Mouse (Mus musculus) midbrain, embryonic 13.5 days (tissue): ENCODE data around the gene Klf14. TPM values are rescaled to one million over a fixed set of nuclear protein-coding genes. Genes with fewer than 3 reads are reported as not detected.

Experiments
- ATAC-seq: fragments of 200-750 bp; cut with Nextera tagmentation; 2 replicates; pipeline ENCODE4 v1.8.0; 2017; ENCODE audit warnings: mild to moderate bottlenecking, moderate TSS enrichment, moderate library complexity
- H3K27ac ChIP-seq: fragments of 300-500 bp; sonication (generic); 2 replicates; pipeline ENCODE4 v1.5.1; 2015; ENCODE audit warnings: inconsistent platforms, mild to moderate bottlenecking, moderate library complexity
- H3K27me3 ChIP-seq: fragments of 300-500 bp; sonication (generic); 2 replicates; pipeline ENCODE4 v1.6.1; 2015; ENCODE audit warnings: mild to moderate bottlenecking, inconsistent platforms
- H3K36me3 ChIP-seq: fragments of 300-500 bp; sonication (generic); 2 replicates; pipeline ENCODE4 v1.6.1; 2015; ENCODE audit warnings: mild to moderate bottlenecking, inconsistent platforms
- H3K4me1 ChIP-seq: fragments of 300-500 bp; sonication (generic); replicated peaks from 2 replicates; pipeline ENCODE4 v1.6.1; 2015; ENCODE audit warnings: inconsistent platforms
- H3K4me2 ChIP-seq: fragments of 300-500 bp; sonication (generic); replicated peaks from 2 replicates; pipeline ENCODE4 v1.6.1; 2015; ENCODE audit warnings: moderate library complexity, mild to moderate bottlenecking, inconsistent platforms
- H3K4me3 ChIP-seq: fragments of 300-500 bp; sonication (generic); replicated peaks from 2 replicates; pipeline ENCODE4 v1.5.1; 2015; ENCODE audit warnings: mild to moderate bottlenecking, inconsistent platforms
- H3K9ac ChIP-seq: fragments of 300-500 bp; sonication (generic); replicated peaks from 2 replicates; pipeline ENCODE4 v1.6.1; 2015; ENCODE audit warnings: mild to moderate bottlenecking, inconsistent platforms
- H3K9me3 ChIP-seq: fragments of 300-500 bp; sonication (generic); 2 replicates; pipeline ENCODE4 v1.6.1; 2016; ENCODE audit warnings: mild to moderate bottlenecking, inconsistent platforms
- WGBS: fragments of 180-500 bp; shearing (Covaris S2); methylation state at CpG from one replicate; pipeline ENCODE4 v1.1.7; 2015; 5-methylcytosine and 5-hydroxymethylcytosine counted together
- polyA plus RNA-seq: library from polyadenylated mRNA; unstranded; fragments of >200 nt; fragmentation: Nextera tagmentation; extraction: Ambion mirVana; gene quantifications from 2 replicates; pipeline ENCODE4 v1.2.1, GENCODE M21; 2015

Gene Klf14
- polyA plus RNA-seq: 0.23 TPM in 1 of 2 replicates, not detected in the other

DNA sequence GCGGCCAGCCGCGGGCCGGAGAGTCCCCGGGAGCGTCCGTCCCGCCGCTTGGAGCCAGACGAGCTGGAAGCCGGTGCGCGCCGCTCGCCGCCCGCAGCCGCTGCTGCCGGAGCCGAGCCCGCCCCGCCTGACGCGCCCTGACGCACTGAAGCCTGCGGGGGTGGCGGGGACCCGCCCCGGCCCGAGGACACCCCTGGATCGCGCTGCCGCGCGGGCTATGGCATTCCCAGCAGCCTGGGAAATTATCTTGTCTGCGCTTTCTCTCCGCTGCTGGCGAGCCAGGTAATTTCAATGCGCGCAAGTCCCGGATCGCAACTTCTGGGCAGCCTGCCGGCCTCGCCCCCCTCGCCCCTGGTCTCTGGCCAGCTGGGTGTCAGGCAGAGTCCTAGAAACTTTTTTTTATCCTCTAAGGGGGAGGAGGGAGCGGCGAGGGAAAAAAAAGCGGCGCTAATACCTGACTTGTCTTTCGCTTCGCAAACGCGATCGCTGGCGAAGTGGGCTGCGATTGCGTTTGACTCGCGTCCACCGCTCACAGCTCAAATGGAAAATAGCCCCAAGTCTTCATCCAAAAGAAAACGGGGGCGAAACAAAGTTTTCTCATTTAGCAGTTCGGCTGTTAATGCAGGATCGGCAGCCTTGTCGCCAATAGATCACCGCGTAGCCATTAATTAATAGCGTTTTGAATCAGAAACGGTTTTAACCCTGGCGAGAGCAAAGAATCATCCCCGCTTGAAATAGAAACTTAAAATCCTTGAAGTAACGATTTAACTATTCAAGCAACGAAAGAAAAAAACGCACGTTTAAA lies at the start of gene Klf14:
Klf14 (minus strand) TSS at position 343 of the 805 bp plus-strand sequence.
- Histone ChIP-seq H3K4me3 (peak within 1 kb of the TSS; percentile 44), H3K27me3 (peaks cover 83% of the 10 kb centered on the region), H3K4me1 (no peaks in the 10 kb centered on the region), H3K4me2 (peak within 1 kb of the TSS; percentile 64), H3K36me3 (peaks cover 13% of the 10 kb centered on the region), H3K27ac (no peak within 1 kb of the TSS), H3K9me3 (peaks cover 36% of the 10 kb centered on the region), H3K9ac (no peak within 1 kb of the TSS)
- under 1% methylated on average over 75 of the region's 75 CpGs for WGBS
- ATAC-seq: 0 out of 2 replicates have a peak, but pooled peaks have one; percentile 37

DNA sequence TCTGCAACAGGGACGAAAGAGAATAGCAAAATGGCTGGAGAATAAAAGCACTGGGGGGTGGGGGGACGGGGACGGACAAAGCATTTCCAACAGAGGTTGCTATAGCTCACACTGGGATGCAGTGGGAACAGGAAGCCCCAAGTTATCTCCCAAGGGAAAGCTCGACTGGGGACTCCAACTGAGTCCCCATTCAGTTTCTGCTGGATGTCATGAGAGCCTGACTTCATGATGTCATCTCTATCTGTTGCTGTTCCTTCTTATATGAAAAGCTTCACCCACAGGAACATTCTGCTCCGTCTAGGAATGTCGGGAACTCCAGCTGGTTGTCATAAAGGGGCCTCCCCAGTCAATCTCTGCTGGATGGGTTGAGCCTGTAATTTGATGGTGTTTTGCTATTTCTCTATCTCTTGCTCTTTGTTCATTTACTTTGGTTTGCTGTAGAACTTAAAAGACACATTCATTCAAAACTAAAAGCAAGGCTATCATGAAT lies 47.3 kb upstream of the Klf14 start:
- Histone ChIP-seq H3K9me3 (no peaks in the 10 kb centered on the region), H3K27me3 (no peaks in the 10 kb centered on the region), H3K4me3 (no peak overlapping the region), H3K4me1 (peaks cover 6% of the 10 kb centered on the region; the same call in 1 of the 2 replicates), H3K4me2 (no peak overlapping the region), H3K9ac (no peak overlapping the region), H3K36me3 (no peaks in the 10 kb centered on the region), H3K27ac (no peak overlapping the region)
- 75% methylated on average over 6 of the region's 6 CpGs for WGBS
- ATAC-seq: no peak

DNA sequence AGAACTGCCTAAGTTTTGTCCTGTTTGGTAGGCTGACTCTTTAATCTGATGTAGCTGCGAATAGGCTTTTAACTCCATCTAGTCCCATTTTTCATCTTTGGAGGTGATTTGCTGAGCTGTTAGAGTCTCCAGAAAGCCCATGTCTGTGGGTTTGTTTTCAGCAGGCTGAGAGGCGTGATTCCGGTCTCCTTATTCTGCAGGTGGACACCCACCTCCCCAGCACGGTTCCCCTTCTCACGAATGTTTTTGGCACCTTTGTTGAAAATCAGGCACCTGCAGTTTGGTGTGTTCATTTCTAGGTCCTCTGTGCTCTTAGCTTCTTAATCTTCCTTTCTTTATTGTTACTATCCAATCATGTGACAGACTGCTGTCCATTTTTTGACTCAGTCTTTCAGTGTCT lies 27.5 kb upstream of the Klf14 start:
- no peaks in the 10 kb centered on the region for H3K36me3 ChIP-seq
- H3K4me2 ChIP-seq: no peak overlapping the region
- H3K4me1 ChIP-seq: no peaks in the 10 kb centered on the region
- H3K27ac ChIP-seq: no peak overlapping the region
- 93% methylated on average over 5 of the region's 5 CpGs for WGBS
- H3K9ac ChIP-seq: no peak overlapping the region
- H3K27me3 ChIP-seq: no peaks in the 10 kb centered on the region
- no peaks in the 10 kb centered on the region for H3K9me3 ChIP-seq
- H3K4me3 ChIP-seq: no peak overlapping the region
- no peak for ATAC-seq

DNA sequence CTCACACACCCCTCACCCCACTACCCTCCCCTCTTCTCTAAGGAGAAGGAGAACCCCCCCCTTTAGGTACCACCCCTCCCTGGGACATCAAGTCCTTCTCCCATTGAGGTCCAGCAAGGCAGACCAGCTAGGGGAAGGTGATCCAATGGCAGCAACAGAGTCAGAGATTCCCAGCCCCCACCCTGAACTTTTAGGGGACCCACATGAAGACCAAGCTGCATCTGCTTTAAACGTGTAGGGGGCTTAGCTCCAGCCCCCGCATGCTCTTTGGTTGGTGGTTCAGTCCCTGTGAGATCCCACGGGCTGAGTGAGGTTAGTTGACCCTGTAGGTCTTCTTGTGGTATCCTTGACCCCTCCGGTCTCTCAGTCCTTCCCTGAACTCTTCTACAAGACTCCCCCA lies 24.1 kb upstream of the Klf14 start:
- Histone ChIP-seq H3K4me2 (no peak overlapping the region), H3K4me1 (no peaks in the 10 kb centered on the region), H3K27me3 (no peaks in the 10 kb centered on the region), H3K27ac (no peak overlapping the region), H3K9me3 (no peaks in the 10 kb centered on the region), H3K4me3 (no peak overlapping the region), H3K36me3 (no peaks in the 10 kb centered on the region), H3K9ac (no peak overlapping the region)
- WGBS: 78% methylated on average over 4 of the region's 4 CpGs
- ATAC-seq: 0 out of 2 replicates have a peak, but pooled peaks have one; percentile 30

DNA sequence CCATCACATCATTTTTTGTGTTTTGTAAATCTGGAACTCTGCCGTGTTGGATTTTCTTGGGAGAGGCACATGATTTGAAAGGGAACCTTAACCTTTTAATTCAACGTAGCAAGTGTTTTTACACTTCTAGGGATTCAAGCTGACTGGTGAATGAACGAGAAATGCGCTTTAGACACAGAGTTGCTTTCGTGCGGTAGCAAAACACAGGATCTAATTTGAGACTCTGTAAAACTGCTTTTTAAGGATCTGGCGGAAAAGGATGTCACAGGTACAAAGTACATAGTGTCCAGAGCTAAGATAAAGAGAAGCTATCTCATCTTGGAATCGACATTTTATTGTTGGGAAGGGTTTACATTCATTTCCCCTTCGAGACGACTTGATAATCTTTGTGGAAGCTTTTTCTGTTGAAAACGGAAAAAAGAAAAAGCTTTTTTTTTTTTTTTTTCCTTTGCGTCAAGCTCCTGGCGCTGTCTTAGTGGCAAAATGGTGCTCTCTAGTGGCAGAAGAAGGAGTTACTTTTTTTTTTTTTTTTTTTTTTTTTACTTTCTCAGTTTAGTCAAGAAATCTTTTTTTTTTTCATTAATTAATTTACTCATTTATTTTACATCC lies 23.6 kb upstream of the Klf14 start:
- Histone ChIP-seq H3K36me3 (no peaks in the 10 kb centered on the region), H3K9me3 (no peaks in the 10 kb centered on the region), H3K4me3 (peak overlapping the region; percentile 29), H3K27me3 (no peaks in the 10 kb centered on the region), H3K4me1 (no peaks in the 10 kb centered on the region), H3K27ac (no peak overlapping the region), H3K9ac (no peak overlapping the region; the same call in 1 of the 2 replicates), H3K4me2 (peak overlapping the region; percentile 47)
- ATAC-seq: no peak
- 21% methylated on average over 13 of the region's 13 CpGs for whole genome bisulfite sequencing

DNA sequence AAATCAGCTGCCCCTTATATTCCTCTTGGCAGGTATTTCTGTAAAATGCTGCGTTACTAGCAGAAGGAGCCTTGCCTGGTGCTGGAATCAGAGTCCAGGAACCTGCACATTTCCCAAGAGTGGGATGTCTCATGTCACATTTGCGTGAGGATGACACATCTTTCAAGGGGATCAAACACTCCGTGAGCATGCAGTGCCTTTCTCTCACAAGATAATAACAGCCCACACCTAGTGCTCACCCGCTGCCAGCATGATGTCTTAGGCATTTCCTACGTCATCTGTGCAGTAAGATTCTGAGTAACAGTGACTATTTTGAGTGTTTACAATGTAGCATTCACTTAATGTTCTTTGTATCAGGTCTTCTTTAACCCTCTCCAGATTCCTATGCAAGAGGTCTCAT lies 22.5 kb upstream of the Klf14 start:
- Histone ChIP-seq H3K36me3 (no peaks in the 10 kb centered on the region), H3K27ac (no peak overlapping the region), H3K4me2 (no peak overlapping the region), H3K9ac (no peak overlapping the region), H3K4me1 (no peaks in the 10 kb centered on the region), H3K4me3 (no peak overlapping the region), H3K27me3 (no peaks in the 10 kb centered on the region), H3K9me3 (no peaks in the 10 kb centered on the region)
- WGBS: 84% methylated on average over 5 of the region's 5 CpGs
- ATAC-seq: no peak

DNA sequence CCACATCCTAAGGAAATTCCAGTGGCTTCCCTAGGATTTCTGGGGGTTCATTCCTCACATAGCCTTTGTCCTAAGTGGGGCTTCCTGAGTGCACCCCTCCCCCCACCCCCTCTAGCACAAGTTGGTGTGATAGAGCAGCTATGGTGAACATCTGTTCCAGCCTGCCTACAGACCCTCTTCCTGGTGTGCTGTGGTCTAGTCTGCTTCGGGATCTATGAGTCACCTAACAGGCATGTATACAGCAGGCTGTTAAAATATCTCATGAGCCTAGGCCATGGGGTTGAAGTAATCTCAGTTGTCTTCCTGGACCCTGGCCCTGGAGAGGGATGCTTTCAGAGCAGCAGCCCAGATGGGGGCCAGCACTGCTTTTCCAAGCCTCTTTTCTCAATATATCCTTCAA lies 19.7 kb upstream of the Klf14 start:
- Histone ChIP-seq H3K4me1 (no peaks in the 10 kb centered on the region), H3K36me3 (no peaks in the 10 kb centered on the region), H3K9ac (no peak overlapping the region), H3K27ac (no peak overlapping the region), H3K27me3 (no peaks in the 10 kb centered on the region), H3K4me3 (no peak overlapping the region), H3K9me3 (no peaks in the 10 kb centered on the region), H3K4me2 (no peak overlapping the region)
- no peak for ATAC-seq
- 79% methylated on average over 1 of the region's 1 CpGs for WGBS

GRCm38 (mm10) chr6:30972121-30972520 lies 13.2 kb upstream of the Klf14 start:
- Histone ChIP-seq H3K9ac (no peak overlapping the region), H3K4me1 (no peaks in the 10 kb centered on the region), H3K27ac (no peak overlapping the region), H3K4me3 (no peak overlapping the region), H3K4me2 (no peak overlapping the region), H3K36me3 (no peaks in the 10 kb centered on the region), H3K27me3 (0 out of 2 replicates have a peak, but pooled peaks cover 3% of the 10 kb centered on the region), H3K9me3 (no peaks in the 10 kb centered on the region)
- ATAC-seq: no peak
- WGBS: 84% methylated on average over 1 of the region's 1 CpGs

DNA sequence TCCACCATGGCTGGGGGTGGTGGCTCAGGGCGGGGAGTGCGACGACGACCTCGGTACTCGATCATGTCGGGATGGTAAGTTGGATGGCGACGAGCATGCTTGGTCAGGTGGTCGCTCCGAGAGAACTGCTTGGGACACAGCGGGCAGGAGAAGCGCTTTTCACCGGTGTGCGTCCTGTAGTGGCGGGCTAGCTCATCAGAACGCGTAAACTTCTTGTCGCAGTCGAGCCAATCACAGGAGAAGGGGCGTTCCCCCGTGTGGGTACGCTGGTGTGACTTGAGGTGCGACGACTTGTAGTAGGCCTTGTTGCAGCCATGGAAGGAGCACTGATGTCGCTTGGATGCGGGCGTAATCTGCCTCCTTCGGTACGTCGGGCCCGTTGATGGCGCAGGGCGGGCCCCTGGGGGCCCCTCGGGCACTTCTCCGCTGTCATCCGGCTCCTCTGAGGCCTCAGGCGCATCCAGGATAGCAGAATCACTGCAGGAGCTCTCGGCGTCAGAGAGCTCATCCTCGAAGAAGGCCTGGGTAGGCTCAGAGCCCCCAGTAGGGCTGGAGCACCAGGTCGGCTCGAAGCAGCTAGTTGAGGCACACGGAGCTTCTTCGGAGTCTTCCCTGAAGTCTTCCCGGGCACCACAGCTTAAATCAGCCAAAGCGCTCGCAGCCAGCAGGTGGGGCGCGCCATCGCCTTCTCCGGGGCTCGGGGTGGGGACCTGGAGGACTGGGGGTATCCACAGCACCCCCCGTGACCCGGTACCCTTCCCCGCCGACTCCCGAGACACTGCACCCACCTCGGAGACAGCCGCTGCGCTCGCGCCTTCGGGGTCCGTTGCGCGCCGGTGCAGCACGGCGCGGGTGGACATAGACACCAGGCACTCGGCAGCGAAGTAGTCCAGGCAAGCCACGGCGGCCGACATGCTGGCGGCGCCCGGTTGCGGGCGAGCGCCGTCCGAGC lies 818 bp downstream of the Klf14 start:
- H3K4me2 ChIP-seq: peak overlapping the region; percentile 64
- 2% methylated on average over 84 of the region's 84 CpGs for WGBS
- no peaks in the 10 kb centered on the region for H3K4me1 ChIP-seq
- peaks cover 36% of the 10 kb centered on the region for H3K9me3 ChIP-seq
- peaks cover 76% of the 10 kb centered on the region for H3K27me3 ChIP-seq
- ATAC-seq: peak; percentile 40; the same call in 1 of the 2 replicates
- no peak overlapping the region for H3K9ac ChIP-seq
- H3K4me3 ChIP-seq: peak overlapping the region; percentile 44
- no peak overlapping the region for H3K27ac ChIP-seq
- H3K36me3 ChIP-seq: peaks cover 13% of the 10 kb centered on the region

DNA sequence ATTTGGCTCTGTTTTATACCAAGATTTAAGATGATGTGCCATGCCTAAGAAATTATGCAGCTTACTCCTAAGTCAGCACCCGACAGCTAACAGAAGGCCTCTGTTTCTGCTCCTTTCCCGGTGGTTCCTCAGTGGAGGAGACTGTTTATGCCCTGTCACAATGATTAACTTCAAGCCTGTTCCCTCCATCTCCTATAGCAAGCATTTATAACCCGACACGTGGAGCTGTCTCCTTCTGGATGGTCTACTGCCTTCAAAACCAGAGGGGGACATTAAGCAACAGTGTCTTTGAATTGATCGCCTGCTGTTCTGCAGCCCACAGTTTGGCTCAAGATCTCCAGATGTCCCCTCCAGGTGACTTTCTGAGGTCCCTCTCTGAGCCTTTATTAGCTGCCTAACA lies 19.6 kb downstream of the Klf14 start:
- Histone ChIP-seq H3K4me2 (no peak overlapping the region), H3K27me3 (no peaks in the 10 kb centered on the region), H3K36me3 (no peaks in the 10 kb centered on the region), H3K9me3 (no peaks in the 10 kb centered on the region), H3K4me1 (no peaks in the 10 kb centered on the region), H3K4me3 (no peak overlapping the region), H3K27ac (no peak overlapping the region), H3K9ac (no peak overlapping the region)
- 61% methylated on average over 5 of the region's 5 CpGs for WGBS
- ATAC-seq: no peak

DNA sequence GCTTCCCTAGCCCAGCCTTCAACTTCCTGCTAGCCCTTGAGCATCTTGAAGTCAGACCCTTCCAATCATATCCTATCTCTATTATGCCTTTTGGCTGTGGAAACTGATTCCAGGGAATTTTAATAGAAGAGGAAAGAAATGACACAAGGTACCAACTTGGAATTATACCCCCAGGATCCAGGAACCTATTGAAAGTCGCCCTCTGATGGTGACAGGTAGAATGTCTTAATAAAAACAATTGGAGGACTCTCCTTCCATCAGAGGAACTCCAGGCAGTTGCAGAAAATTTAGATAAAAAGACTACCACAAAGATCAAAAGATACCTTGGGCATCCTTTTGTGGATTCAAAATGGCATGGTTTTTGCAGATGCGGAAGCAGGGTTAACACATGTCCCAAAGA lies 36.1 kb downstream of the Klf14 start:
- Histone ChIP-seq H3K4me2 (no peak overlapping the region), H3K27ac (no peak overlapping the region), H3K9ac (no peak overlapping the region), H3K36me3 (no peaks in the 10 kb centered on the region), H3K4me3 (no peak overlapping the region), H3K4me1 (0 out of 2 replicates have a peak, but pooled peaks cover 3% of the 10 kb centered on the region), H3K9me3 (no peaks in the 10 kb centered on the region), H3K27me3 (no peaks in the 10 kb centered on the region)
- WGBS: 46% methylated on average over 2 of the region's 2 CpGs
- no peak for ATAC-seq
